Mouse (Mus musculus): ENCODE measurements at regions not wholly inside any gene's neighbourhood (a gene's known extent, or its start where the extent isn't known, plus 50 kb on each side); places are given as distances from the start of the nearest gene placed in this dataset.

GRCm38 (mm10) chr5:24237201-24237600 is 72.4 kb downstream of the Nupl2 start:
- TF ChIP-seq POLR2A (IDR thresholded peaks at IDR 0.05; ENCODE audit: low read depth, low read length), result no peak
- TF ChIP-seq CTCF (IDR thresholded peaks at IDR 0.05; ENCODE audit: borderline replicate concordance, insufficient read depth, low read length), result no peak

Measured in embryonic fibroblast, embryonic 13.5 days (primary cell).